Mouse (Mus musculus) G1E-ER4 (cell line): ENCODE results near the gene Cntnap5c. TPM values are rescaled to one million over a fixed set of nuclear protein-coding genes. Genes with fewer than 3 reads are reported as not detected.

Experiments
- GATA1 ChIP-seq: IDR thresholded peaks from one replicate; pipeline ENCODE4 v1.8.0; 2012; ENCODE audit warnings: low read length, inconsistent platforms
- polyA plus RNA-seq: library from polyadenylated mRNA; stranded (reverse); fragments of >175 nt; gene quantifications from 2 replicates; pipeline ENCODE4 v1.2.3, GENCODE M21; 2012

The Cntnap5c gene
- not detected in 2 replicates for polyA plus RNA-seq

DNA sequence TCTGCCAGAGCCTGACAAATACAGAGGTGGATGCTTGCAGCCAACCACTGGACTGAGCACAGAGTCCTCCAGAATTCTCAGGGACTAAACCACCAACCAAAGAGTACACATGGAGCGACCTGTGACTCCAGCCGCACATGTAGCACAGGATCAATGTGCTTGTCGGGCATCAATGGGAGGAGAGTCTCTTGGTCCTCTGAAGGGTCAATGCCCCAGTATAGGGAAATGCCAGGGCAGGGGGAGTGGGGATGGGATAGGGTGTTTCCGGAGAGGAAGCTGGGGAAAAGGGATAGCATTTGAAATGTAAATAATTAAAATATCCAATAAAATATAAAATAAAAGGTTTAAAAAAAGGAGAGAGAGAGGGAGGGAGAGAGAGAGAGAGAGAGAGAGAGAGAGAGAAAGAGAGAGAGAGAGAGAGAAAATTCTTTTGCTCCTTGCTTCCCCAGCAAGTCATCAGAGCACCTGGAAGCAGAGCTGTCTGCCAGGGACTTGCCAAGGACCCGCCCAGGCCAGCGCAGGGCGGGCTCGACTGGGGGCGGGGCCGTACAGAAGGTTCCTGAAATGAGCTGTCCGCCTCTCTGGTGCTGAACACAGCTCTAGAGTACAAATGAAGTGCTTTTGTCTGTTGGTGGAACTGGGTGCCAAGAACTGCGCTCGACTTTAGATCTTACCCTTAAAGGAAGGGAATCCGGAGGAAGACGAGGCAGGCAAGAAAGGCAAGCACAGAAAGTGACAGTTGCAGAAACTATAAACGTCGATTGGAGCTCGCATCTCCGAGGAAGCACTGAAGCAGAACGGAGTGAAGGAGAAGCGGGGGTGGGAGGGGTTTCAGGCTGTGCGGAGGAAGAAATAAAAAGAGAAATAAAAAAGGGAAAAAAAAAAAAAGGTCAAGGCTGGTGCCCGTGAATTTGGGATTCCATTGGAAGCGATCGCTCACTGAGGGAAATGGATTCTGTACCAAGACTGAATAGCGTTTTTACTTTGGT, at the start of gene Cntnap5c:
Gene Cntnap5c (plus strand): TSS at position 949 of the 989 bp plus-strand sequence.
- TF ChIP-seq GATA1, result no peak

DNA sequence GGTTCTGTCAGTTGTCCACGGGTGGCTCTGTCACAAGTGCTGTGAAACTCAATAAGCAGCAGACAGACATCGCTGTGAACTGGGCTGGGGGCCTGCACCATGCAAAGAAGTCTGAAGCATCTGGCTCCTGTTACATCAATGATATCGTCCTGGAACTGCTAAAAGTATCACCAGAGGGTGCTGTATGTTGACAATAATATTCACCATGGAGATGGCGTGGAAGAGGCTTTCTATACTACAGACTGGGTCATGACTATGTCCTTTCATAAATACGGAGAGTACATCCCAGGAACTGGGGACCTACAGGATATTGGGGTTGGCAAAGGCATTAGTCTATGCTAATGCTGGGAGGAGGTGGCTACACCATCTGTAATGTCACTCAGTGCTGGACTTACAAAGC, 27.3 kb upstream of the Cntnap5c start, which contains the start of gene Gm21834:
Gene Gm21834 (minus strand): TSS at position 101 of the 400 bp plus-strand sequence.
- no peak for TF ChIP-seq GATA1

DNA sequence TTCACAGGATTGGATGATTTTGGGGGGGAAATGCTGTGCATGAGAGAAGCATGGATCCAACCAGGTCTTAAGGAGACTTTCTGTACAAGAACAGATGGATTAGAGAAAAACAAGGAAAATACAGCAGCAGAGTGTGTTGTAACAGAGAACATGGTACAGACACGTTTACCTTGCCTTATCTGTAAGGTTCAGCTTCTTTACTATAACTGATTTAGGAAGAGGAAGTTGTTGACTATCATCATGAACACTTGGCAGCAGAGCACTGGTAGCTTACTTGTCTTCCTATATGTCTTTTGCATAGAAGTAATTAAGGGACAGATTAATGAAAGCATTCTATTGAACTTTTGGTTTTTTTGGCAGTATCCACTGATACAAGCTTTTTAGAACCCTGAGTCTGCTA, 11.3 kb upstream of the Cntnap5c start:
- no peak for TF ChIP-seq GATA1

DNA sequence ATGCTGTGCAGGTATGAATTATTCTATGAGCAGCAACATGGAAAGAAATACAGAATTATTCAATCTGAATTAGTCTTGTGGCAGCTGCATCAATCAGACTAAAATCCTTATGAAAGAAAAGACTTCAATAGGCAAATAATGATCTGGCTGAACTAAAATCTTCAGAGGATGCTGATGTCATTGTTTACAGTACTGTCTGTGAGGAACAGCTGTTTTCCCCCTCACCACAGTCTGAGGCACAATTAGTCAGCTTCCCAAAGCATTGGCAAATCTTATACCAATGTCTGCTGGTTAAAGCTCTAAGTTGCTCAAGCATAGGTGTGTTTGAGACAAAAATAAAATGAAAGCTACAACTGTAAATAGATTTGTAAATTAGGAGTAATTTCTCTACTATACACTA, 2.1 kb upstream of the Cntnap5c start:
- no peak for TF ChIP-seq GATA1

DNA sequence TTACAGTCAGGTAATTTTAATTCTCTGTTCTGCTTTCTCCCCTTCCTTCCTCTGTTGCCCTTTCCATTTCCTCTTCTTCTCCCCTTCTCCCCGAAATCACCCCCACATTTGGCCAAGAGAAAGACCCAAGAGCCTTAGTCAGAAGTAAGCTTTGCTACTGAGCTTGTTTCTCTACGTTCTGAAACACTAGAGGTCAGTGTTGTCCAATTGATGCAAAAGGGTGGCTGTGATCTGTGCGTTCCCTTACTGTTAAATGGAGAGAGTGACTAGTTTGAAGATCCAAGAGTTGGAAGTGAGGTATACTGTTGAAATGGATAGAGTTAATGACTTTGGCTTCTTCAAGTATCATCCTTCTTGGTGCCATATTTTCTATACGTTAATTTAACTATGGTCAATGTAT, 1.5 kb downstream of the Cntnap5c start:
- TF ChIP-seq GATA1, result no peak

DNA sequence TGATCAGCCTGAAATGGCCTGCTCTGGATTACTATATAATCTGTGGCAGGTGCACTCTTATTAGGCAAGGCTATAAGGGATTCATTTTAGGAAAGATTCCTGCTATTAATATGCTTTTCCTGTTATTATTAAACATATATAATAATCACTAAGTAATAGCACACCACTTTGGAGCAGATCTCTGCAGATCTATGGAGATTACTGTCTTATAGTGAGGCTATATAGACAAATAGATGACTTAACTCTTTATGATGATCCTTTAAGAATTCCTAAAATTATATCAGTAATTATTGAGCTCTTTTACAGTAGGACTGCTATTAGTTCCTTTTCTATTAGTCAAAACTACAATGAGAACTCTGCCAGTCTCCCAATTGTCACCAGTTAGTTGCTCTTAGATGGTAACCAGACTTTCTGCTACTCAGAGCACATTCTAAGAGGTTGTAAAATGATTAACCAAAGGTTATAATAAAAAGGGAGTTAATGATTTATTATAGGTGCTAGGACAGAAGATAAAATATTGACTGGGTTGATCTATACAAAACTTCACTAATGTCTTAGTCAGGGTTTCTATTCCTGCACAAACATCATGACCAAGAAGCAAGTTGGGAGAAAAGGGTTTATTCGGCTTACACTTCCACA, 18.9 kb downstream of the Cntnap5c start:
- no peak for TF ChIP-seq GATA1

DNA sequence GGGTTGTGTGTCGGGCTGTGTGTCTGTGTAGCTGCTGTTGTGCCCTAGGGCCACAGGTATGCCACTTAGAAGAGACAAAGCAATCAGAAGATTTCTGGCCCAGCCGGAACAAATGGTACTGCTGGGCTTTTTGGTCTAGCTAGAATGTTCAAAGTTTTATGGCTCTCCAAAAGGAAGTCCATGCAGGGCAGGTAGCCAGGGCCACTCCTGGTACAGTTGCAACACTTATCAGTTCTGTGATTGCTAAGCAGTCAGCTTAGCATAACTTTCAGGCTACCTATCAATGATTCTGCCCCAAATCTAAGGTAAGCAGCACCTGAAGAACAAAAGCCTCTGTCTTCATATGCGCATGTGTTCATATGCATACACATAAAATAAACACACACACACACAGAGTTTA, 26.0 kb downstream of the Cntnap5c start:
- TF ChIP-seq GATA1, result no peak

DNA sequence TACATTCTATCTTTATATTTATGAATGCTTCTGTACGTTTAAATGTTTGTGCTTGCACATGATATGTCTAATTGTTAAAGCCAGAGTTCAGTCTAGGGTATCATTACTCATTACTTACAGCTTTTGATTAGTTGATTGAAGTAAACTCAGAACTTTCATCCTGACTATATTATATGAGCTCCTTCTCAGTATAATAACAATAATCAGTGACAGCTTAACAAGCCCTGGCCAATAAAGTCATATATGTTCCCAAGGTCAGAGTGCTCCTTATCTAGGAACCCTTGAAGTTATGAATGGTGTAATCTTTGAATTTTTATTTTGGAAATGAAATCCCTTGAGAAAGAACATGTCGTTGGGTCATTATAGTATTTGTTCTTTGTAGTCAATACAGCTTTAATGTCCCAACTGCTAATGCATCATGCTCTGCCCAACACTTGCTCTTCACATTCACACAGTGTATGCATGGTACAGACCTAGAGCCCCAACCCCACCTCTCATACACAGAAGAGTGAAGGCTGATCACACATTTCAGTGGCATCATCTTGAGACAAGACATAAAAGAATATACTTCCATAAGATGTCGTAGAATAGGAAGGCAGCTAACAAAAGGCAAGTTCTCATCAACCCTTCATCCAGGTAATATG, 27.4 kb downstream of the Cntnap5c start:
- TF ChIP-seq GATA1, result no peak

DNA sequence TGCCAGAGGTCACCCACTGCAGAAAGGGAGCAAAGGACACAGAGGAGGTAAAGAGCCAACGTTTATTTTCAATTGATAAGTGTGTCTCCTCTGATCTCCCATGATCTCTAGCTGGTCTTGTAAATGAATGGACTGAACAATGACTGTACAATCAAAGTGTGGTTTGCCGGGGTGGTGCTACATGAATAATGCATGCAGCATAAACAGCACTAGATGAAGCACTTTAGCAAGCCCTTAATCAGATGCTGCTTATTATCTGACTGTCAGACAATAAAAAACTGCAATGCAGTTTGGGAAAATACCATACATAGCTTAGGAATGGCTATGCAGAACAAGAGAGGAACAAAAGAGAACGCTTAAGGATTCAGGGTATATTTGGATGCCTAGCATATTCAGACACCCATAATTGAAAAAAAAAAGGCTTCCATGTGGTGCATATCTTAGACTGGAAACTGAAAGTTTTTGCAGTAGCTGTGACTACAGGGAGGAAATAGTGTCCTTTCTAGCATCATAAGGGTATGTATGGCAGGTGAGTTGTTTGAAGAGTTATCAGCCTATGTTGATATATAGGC, 30.1 kb downstream of the Cntnap5c start:
- no peak for TF ChIP-seq GATA1

DNA sequence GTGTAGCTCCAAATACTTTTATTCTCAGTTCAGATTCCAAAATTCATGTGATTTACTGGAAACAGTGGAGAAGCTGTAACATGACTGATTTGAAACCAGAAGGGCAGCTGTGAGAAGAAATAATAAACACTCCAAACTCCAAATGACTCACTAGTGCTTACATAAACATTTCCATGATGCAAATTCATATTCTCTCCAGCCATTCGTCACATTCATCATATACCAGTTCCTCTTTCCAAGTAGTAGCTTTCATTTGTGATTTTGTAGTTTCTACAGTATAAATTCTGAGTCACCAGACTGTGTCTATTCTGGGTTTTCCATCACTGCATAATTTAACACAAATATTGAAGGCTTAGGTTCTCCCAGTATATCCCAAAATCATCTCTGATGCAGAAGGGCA, 31.8 kb downstream of the Cntnap5c start:
- TF ChIP-seq GATA1, result no peak

DNA sequence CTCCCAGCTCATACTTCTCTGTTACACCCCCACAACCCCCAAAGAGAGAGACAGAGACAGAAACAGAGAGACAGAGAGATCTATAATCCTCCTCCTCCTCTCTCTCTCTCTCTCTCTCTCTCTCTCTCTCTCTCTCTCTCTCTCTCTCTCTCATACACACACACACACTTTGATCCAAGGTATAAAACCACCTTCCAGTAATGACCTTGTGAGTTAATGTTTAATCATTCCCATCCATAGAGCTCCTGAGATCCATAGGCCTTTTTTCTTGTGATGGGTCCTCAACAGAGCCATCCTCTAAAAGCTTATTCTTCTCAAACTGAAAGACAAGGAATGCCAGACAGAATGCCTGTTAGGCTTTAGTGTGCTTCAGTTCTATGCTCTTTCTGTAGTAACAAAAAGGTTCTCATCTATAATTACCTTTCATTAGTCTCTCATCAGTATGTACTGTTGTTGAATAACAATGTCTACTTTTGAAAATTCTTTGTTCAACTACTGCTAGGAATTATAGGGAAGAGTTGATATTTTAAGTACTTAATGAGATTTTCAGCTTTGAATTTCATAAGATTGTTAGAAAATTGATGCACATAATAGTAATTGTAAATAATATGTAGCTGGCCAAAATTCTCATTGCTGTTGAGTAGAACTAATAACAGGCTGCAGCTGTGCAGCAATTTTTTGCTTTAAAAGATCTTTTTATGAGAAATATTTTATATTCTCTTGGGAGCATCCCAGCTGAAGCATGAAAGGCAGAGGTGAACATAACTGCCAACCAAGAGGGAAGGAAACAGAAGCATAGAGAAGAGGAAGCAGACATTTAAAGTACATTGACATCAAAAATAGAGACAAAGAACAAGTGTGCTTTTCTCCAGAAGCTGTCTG, 68.0 kb downstream of the Cntnap5c start:
- no peak for TF ChIP-seq GATA1

DNA sequence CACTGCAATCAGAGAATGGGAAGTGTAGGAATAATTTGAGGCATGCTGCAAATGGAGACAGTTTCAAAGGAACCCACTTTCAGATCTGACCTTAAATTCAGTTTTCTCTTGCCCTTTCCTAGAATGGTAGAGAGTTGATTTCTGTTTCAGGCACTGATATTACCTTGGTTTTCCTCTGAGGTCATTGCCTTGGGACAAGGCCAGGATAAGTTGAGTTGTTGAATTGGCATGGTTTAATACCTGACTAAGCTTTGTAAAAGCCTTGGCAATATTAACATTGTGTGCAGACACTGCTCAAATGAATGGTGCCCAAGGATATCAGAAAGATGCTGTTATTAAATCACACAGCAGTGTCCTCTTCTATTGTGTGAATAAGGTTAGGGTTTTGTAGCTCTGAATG, 96.6 kb downstream of the Cntnap5c start:
- no peak for TF ChIP-seq GATA1

DNA sequence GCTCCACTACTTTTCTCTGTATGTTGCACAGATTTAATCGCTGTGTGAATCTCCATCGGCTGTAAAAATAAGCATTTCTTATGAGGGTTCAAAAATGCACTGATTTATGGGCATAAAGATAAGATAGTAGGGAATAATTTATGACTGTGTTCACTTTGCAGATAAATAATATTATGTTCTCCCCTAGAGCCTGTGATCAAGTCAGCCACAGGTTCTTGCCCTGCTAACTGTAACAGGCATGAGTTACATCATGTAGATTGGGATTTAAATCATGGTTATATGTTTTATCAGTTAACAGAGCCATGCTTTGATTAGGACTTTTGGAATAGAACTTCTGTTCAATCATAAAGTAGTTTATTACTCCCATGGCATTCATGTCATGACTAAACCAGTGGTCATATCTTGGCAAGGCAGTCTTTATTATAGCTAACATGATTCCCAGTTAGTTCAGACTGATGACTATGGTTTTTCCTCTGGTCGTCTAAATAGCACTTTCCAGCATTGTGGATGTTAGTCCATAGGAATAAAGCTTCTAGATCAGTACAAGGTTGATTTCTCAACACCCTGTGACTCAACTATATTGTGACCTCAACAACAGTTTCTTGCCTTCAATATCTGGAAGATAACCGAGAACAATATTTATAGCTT, 118.5 kb downstream of the Cntnap5c start:
- TF ChIP-seq GATA1, result no peak

DNA sequence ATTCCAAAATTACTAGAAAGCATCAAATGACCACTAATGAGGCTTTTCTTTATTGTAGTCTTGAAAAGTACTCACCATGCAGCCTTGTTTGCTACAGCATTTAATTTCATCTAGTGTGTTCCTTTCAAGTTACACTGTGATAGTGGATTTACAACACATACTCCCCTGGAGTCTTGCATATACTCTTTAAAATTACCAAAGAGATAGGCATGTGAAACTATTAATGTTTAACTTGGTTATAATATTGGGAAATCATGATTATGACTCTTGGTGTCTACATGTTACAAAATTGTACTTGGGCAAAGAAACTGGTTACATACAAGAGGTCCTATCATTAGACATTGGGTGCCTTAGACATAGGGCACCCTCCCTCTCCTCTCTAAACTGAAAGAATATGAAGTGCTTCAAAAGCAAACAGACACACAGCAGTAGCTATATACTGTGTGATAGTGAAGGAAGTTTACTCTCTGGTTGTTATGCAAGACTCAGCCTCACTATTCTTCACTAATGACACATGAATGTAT, 142.5 kb downstream of the Cntnap5c start:
- no peak for TF ChIP-seq GATA1
